Mouse (Mus musculus) thymus, postnatal 14 days (tissue): ENCODE results near the gene Rdh7.
A peak's percentile ranks its signal among the peaks of the same experiment; 100 is the strongest.
"Not testable (repeated sequence)": the region's sequence is repeated elsewhere in the genome, so short reads cannot be mapped to it uniquely, and the experiment has no call there.

Experiments used
- DNase-seq: peaks from one replicate; pipeline ENCODE4 v3.0.0; 2021

The Rdh7 gene

GRCm38 (mm10) chr10:127888605-127889004 is at the start of gene Rdh7:
TSS of gene Rdh7 (minus strand) at chr10:127888817.
- no peak for DNase-seq

GRCm38 (mm10) chr10:127937428-127938010 is 48.9 kb upstream of the Rdh7 start:
- peak; percentile 33 for DNase-seq

GRCm38 (mm10) chr10:127936747-127937409 is 48.3 kb upstream of the Rdh7 start:
- DNase-seq, result no peak

GRCm38 (mm10) chr10:127936271-127936670 is 47.7 kb upstream of the Rdh7 start:
- DNase-seq, result no peak

- no peak for DNase-seq
Measured at GRCm38 (mm10) chr10:127932290-127932926, 43.8 kb upstream of the Rdh7 start.

GRCm38 (mm10) chr10:127927737-127928136 is 39.1 kb upstream of the Rdh7 start:
- no peak for DNase-seq

- no peak for DNase-seq
Measured at GRCm38 (mm10) chr10:127924597-127925378, 36.2 kb upstream of the Rdh7 start.

GRCm38 (mm10) chr10:127923024-127923423 is 34.4 kb upstream of the Rdh7 start:
- DNase-seq, result no peak

GRCm38 (mm10) chr10:127922241-127922640 is 33.6 kb upstream of the Rdh7 start:
- DNase-seq, result no peak

- no peak for DNase-seq
Measured at GRCm38 (mm10) chr10:127917651-127918050, 29.0 kb upstream of the Rdh7 start.

GRCm38 (mm10) chr10:127917183-127917582 is 28.6 kb upstream of the Rdh7 start:
- not testable (repeated sequence) for DNase-seq

GRCm38 (mm10) chr10:127915578-127915977 is 27.0 kb upstream of the Rdh7 start:
- no peak for DNase-seq

- no peak for DNase-seq
Measured at GRCm38 (mm10) chr10:127907386-127907951, 18.9 kb upstream of the Rdh7 start.

GRCm38 (mm10) chr10:127906138-127906537 is 17.5 kb upstream of the Rdh7 start:
- no peak for DNase-seq

GRCm38 (mm10) chr10:127904718-127905446 is 16.3 kb upstream of the Rdh7 start:
- no peak for DNase-seq

- no peak for DNase-seq
Measured at GRCm38 (mm10) chr10:127903116-127903515, 14.5 kb upstream of the Rdh7 start.

GRCm38 (mm10) chr10:127901751-127902150 is 13.1 kb upstream of the Rdh7 start:
- DNase-seq, result no peak

GRCm38 (mm10) chr10:127899783-127900182 is 11.2 kb upstream of the Rdh7 start:
- DNase-seq, result no peak

- DNase-seq, result no peak
Measured at GRCm38 (mm10) chr10:127898218-127898617, 9.6 kb upstream of the Rdh7 start, which contains the start of gene Sdr9c7. TSS of gene Sdr9c7 (plus strand) at chr10:127898518.

- no peak for DNase-seq
Measured at GRCm38 (mm10) chr10:127897506-127897905, 8.9 kb upstream of the Rdh7 start.

- DNase-seq, result no peak
Measured at GRCm38 (mm10) chr10:127896705-127897104, 8.1 kb upstream of the Rdh7 start.
